Mouse (Mus musculus) midbrain, embryonic 11.5 days (tissue): ENCODE data around the gene Srp9. TPM values are rescaled to one million over a fixed set of nuclear protein-coding genes. Genes with fewer than 3 reads are reported as not detected.
A peak's percentile ranks its signal among the peaks of the same experiment; 100 is the strongest.

Experiments
- ATAC-seq: fragments of 200-750 bp; cut with Nextera tagmentation; 2 replicates; pipeline ENCODE4 v1.8.0; 2017; ENCODE audit warnings: moderate TSS enrichment, moderate library complexity; ENCODE audit not compliant: low FRiP score
- DNase-seq: peaks from one replicate; pipeline ENCODE4 v3.0.0; 2015; ENCODE audit warnings: low spot score; ENCODE audit errors: missing footprints
- H3K27ac ChIP-seq: fragments of 300-500 bp; sonication (generic); 2 replicates; pipeline ENCODE4 v1.5.1; 2014; ENCODE audit warnings: low read depth, low read length
- H3K27me3 ChIP-seq: fragments of 300-500 bp; sonication (generic); 2 replicates; pipeline ENCODE4 v1.6.1; 2014; ENCODE audit warnings: mild to moderate bottlenecking, low read length, moderate library complexity, mixed read lengths; ENCODE audit not compliant: control insufficient read depth, insufficient read depth
- H3K36me3 ChIP-seq: fragments of 300-500 bp; sonication (generic); 2 replicates; pipeline ENCODE4 v1.6.1; 2014; ENCODE audit warnings: mild to moderate bottlenecking, low read length, moderate library complexity, mixed read lengths; ENCODE audit not compliant: control insufficient read depth, insufficient read depth
- H3K4me1 ChIP-seq: fragments of 300-500 bp; sonication (generic); 2 replicates; pipeline ENCODE4 v1.6.1; 2014; ENCODE audit warnings: low read length; ENCODE audit not compliant: control insufficient read depth, insufficient read depth
- H3K4me2 ChIP-seq: fragments of 300-500 bp; sonication (generic); 2 replicates; pipeline ENCODE4 v1.6.1; 2014; ENCODE audit warnings: mild to moderate bottlenecking, moderate library complexity
- H3K4me3 ChIP-seq: fragments of 300-500 bp; sonication (generic); 2 replicates; pipeline ENCODE4 v1.5.1; 2014; ENCODE audit warnings: low read depth, low read length
- H3K9ac ChIP-seq: fragments of 300-500 bp; sonication (generic); 2 replicates; pipeline ENCODE4 v1.6.1; 2014; ENCODE audit warnings: low read length
- H3K9me3 ChIP-seq: fragments of 300-500 bp; sonication (generic); 2 replicates; pipeline ENCODE4 v1.6.1; 2016; ENCODE audit warnings: low read length; ENCODE audit not compliant: control insufficient read depth
- WGBS: fragments of 180-500 bp; shearing (Covaris S2); extraction: QIAGEN DNeasy Blood & Tissue Kit; methylation state at CpG from one replicate; pipeline ENCODE4 v1.1.7; 2014; 5-methylcytosine and 5-hydroxymethylcytosine counted together
- polyA plus RNA-seq: library from polyadenylated mRNA; unstranded; fragments of >200 nt; fragmentation: Nextera tagmentation; extraction: Ambion mirVana; gene quantifications from 2 replicates; pipeline ENCODE4 v1.2.1, GENCODE M21; 2014

The Srp9 gene
- polyA plus RNA-seq, 1 experiment from 2014 or later, result 158 TPM

- WGBS, result 26% methylated on average over 5 of the region's 5 CpGs
- Histone ChIP-seq H3K9me3 (no peaks in the 10 kb centered on the region), H3K27ac (peak overlapping the region; percentile 44; the same call in 1 of the 2 replicates), H3K4me1 (peaks cover 14% of the 10 kb centered on the region), H3K9ac (peak overlapping the region; percentile 24; the same call in 1 of the 2 replicates), H3K27me3 (no peaks in the 10 kb centered on the region), H3K4me3 (no peak overlapping the region), H3K4me2 (no peak overlapping the region), H3K36me3 (no peaks in the 10 kb centered on the region)
- DNase-seq (peak; percentile 85), ATAC-seq (no peak)
These were observed 34.2 kb upstream of the Srp9 start for GRCm38 (mm10) chr1:182090298-182090677.

GRCm38 (mm10) chr1:182091261-182091660, 33.3 kb upstream of the Srp9 start:
- WGBS, result 73% methylated on average over 7 of the region's 7 CpGs

GRCm38 (mm10) chr1:182091746-182092412, 32.7 kb upstream of the Srp9 start:
- Histone ChIP-seq H3K4me1 (peaks cover 14% of the 10 kb centered on the region), H3K36me3 (no peaks in the 10 kb centered on the region), H3K27me3 (no peaks in the 10 kb centered on the region), H3K4me2 (no peak overlapping the region), H3K4me3 (no peak overlapping the region), H3K27ac (no peak overlapping the region), H3K9ac (no peak overlapping the region), H3K9me3 (no peaks in the 10 kb centered on the region)
- WGBS, result 85% methylated on average over 13 of the region's 13 CpGs
- DNase-seq (peak; percentile 81), ATAC-seq (no peak)

More at GRCm38 (mm10) chr1:182091261-182091660, 33.3 kb upstream of the Srp9 start:
- H3K9ac ChIP-seq, result no peak overlapping the region
- H3K4me3 ChIP-seq, result no peak overlapping the region
- H3K27ac ChIP-seq, result no peak overlapping the region
- H3K9me3 ChIP-seq, result no peaks in the 10 kb centered on the region
- ATAC-seq (no peak), DNase-seq (peak; percentile 79)
- no peak overlapping the region for H3K4me2 ChIP-seq
- H3K4me1 ChIP-seq, result peaks cover 14% of the 10 kb centered on the region
- H3K27me3 ChIP-seq, result no peaks in the 10 kb centered on the region
- no peaks in the 10 kb centered on the region for H3K36me3 ChIP-seq

GRCm38 (mm10) chr1:182092413-182092800, 32.1 kb upstream of the Srp9 start:
- WGBS, result 76% methylated on average over 5 of the region's 5 CpGs
- no peaks in the 10 kb centered on the region for H3K36me3 ChIP-seq
- H3K9me3 ChIP-seq, result no peaks in the 10 kb centered on the region
- H3K4me1 ChIP-seq, result peaks cover 14% of the 10 kb centered on the region
- ATAC-seq (no peak), DNase-seq (peak; percentile 79)
- no peak overlapping the region for H3K4me3 ChIP-seq
- no peak overlapping the region for H3K4me2 ChIP-seq
- no peak overlapping the region for H3K27ac ChIP-seq
- no peak overlapping the region for H3K9ac ChIP-seq
- no peaks in the 10 kb centered on the region for H3K27me3 ChIP-seq

- ATAC-seq (no peak), DNase-seq (peak; percentile 19)
- H3K27me3 ChIP-seq, result no peaks in the 10 kb centered on the region
- H3K9me3 ChIP-seq, result no peaks in the 10 kb centered on the region
- 90% methylated on average over 5 of the region's 5 CpGs for WGBS
- H3K4me2 ChIP-seq, result no peak overlapping the region
- H3K36me3 ChIP-seq, result no peaks in the 10 kb centered on the region
- H3K9ac ChIP-seq, result no peak overlapping the region
- H3K4me3 ChIP-seq, result no peak overlapping the region
- no peak overlapping the region for H3K27ac ChIP-seq
- H3K4me1 ChIP-seq, result peaks cover 14% of the 10 kb centered on the region
These were observed 31.1 kb upstream of the Srp9 start for GRCm38 (mm10) chr1:182093407-182093806.

- peaks cover 8% of the 10 kb centered on the region for H3K4me1 ChIP-seq
- DNase-seq, result peak; percentile 73
- H3K27ac ChIP-seq, result no peak overlapping the region
- no peak overlapping the region for H3K4me3 ChIP-seq
- no peaks in the 10 kb centered on the region for H3K9me3 ChIP-seq
- H3K36me3 ChIP-seq, result no peaks in the 10 kb centered on the region
- WGBS, result 32% methylated on average over 15 of the region's 15 CpGs
- ATAC-seq, result no peak
- no peak overlapping the region for H3K9ac ChIP-seq
- H3K4me2 ChIP-seq, result no peak overlapping the region
- H3K27me3 ChIP-seq, result no peaks in the 10 kb centered on the region
These were observed 29.9 kb upstream of the Srp9 start for GRCm38 (mm10) chr1:182094473-182095136.

- H3K27me3 ChIP-seq, result no peaks in the 10 kb centered on the region
- H3K9ac ChIP-seq, result no peak overlapping the region
- DNase-seq (peak; percentile 79), ATAC-seq (peak; percentile 38; the same call in 1 of the 2 replicates)
- no peaks in the 10 kb centered on the region for H3K9me3 ChIP-seq
- H3K4me3 ChIP-seq, result no peak overlapping the region
- no peaks in the 10 kb centered on the region for H3K36me3 ChIP-seq
- H3K27ac ChIP-seq, result no peak overlapping the region
- WGBS, result 18% methylated on average over 10 of the region's 10 CpGs
- H3K4me1 ChIP-seq, result peaks cover 3% of the 10 kb centered on the region
- H3K4me2 ChIP-seq, result no peak overlapping the region
These were observed 29.2 kb upstream of the Srp9 start for GRCm38 (mm10) chr1:182095240-182095741.

- no peak for ATAC-seq
- no peaks in the 10 kb centered on the region for H3K27me3 ChIP-seq
- DNase-seq, result no peak
- no peak overlapping the region for H3K4me3 ChIP-seq
- no peak overlapping the region for H3K4me2 ChIP-seq
- no peaks in the 10 kb centered on the region; the same call in 1 of the 2 replicates for H3K4me1 ChIP-seq
- H3K36me3 ChIP-seq, result no peaks in the 10 kb centered on the region
- H3K27ac ChIP-seq, result no peak overlapping the region
- 92% methylated on average over 5 of the region's 5 CpGs for WGBS
- H3K9ac ChIP-seq, result no peak overlapping the region
- no peaks in the 10 kb centered on the region for H3K9me3 ChIP-seq
These were observed 27.8 kb upstream of the Srp9 start for GRCm38 (mm10) chr1:182096707-182097106.

- WGBS, result 50% methylated on average over 5 of the region's 5 CpGs
- Histone ChIP-seq H3K4me2 (no peak overlapping the region), H3K4me1 (no peaks in the 10 kb centered on the region; the same call in 1 of the 2 replicates), H3K36me3 (no peaks in the 10 kb centered on the region), H3K27ac (no peak overlapping the region), H3K27me3 (no peaks in the 10 kb centered on the region), H3K9me3 (no peaks in the 10 kb centered on the region), H3K9ac (no peak overlapping the region), H3K4me3 (no peak overlapping the region)
- DNase-seq, result peak; percentile 44
- no peak for ATAC-seq
These were observed 25.5 kb upstream of the Srp9 start for GRCm38 (mm10) chr1:182099062-182099461.
